Mouse (Mus musculus) kidney, postnatal 4 days (tissue): ENCODE measurements at regions not wholly inside any gene's neighbourhood (a gene's known extent, or its start where the extent isn't known, plus 50 kb on each side); places are given as distances from the start of the nearest gene placed in this dataset.
"Not testable (repeated sequence)": the region's sequence is repeated elsewhere in the genome, so short reads cannot be mapped to it uniquely, and the experiment has no call there.

Experiments
- DNase-seq, 2 experiments: peaks; one replicate each; pipeline ENCODE4 v3.0.0; 2021; ENCODE audit warnings: mixed read lengths in 2 of 2

DNA sequence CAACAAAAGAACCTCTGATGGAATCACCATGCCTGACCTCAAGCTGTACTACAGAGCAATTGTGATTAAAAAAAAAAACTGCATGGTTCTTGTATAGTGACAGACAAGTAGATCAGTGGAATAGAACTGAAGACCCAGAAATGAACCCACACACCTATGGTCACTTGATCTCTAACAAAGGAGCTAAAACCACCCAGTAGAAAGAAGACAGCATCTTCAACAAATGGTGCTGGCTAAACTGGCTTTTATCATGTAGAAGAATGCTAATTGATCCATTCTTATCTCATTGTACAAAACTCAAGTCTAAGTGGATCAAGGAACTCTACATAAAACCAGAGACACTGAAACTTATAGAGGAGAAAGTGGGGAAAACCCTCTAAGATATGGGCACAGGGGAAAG is 284.8 kb upstream of the Shh start:
- not testable (repeated sequence) for DNase-seq

DNA sequence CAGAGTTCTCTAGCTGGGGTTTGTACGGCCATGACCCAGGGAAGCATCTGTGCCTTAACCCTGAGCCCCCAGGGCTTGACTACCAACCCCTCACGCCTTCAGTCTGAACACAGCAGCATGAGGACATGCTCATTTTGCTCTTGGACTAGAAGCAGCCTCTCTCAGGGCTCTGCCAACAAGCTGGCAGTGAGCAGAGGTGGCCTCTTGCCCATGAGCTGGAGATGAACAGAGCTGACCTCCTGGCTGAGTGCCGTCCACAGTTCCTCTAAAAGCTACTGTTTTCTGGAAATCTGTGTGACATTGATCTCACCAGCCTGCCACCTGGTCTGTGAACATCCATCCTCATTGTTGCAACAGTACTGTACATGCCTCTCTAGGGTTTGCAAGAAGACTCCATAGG is 267.7 kb upstream of the Shh start:
- DNase-seq: no peak

- no peak for DNase-seq
Measured at GRCm38 (mm10) chr5:28722067-28722466, 255.0 kb upstream of the Shh start.

DNA sequence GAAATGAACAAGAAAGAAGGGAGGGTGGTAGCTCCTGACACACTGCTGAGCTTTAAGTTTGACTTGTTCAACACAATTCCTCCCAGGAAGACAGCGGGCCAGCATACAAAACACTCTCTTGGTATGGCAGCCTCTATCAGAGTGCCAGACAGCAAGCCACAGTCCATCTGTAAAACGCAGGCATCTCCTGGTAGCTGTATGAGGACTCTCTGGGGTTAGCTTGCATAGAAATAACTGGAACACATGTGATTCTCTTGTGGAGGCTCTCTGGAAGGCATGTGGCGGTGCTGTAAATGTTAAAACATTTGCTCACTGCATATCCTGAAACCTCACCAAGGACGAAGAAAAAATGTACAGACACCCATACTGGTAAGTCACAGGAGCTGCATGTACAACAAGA is 247.9 kb upstream of the Shh start:
- DNase-seq: no peak

GRCm38 (mm10) chr5:28710517-28710916 is 243.5 kb upstream of the Shh start:
- DNase-seq: no peak

DNA sequence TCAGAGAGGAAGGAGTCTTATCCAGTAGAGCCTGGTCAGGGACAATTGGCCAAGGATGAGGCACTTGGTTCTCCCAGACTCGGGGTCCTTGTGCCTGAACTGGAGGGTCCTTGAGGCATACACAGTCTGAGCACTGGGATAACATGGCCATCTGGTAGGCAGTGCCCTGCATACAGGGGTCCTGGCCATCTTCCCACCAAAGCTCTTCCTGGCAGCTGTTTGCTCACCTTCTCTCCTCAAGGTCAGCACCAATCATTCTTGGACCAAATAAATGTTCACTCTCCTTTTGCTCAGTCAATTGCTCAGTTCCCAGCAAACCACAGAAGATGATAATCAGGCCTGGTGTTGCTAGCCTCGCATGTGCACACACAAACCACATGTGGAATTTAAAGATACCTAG is 242.6 kb upstream of the Shh start:
- DNase-seq: no peak

GRCm38 (mm10) chr5:28704359-28704758 is 237.3 kb upstream of the Shh start:
- no peak for DNase-seq

GRCm38 (mm10) chr5:28696966-28697365 is 229.9 kb upstream of the Shh start:
- DNase-seq: no peak

DNA sequence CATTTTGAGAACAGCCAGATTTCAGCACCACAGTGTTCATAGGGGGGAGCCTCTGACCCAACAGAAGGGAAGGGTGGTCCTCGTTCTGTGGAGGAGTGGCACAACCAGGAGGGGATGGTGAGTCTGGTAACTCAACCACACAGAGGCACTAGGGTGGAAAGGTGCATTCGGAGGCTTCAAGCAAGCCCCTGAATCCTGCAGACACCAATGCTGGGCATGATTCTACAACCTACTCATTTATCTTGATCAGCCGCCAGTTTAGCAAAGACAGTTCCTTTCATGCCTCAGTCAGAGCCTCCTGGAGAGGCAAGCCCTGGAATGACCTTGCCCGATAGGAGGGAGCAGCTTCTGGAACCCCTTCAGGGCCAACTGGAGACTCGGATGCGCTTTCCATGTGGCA is 223.1 kb upstream of the Shh start:
- DNase-seq: no peak

DNA sequence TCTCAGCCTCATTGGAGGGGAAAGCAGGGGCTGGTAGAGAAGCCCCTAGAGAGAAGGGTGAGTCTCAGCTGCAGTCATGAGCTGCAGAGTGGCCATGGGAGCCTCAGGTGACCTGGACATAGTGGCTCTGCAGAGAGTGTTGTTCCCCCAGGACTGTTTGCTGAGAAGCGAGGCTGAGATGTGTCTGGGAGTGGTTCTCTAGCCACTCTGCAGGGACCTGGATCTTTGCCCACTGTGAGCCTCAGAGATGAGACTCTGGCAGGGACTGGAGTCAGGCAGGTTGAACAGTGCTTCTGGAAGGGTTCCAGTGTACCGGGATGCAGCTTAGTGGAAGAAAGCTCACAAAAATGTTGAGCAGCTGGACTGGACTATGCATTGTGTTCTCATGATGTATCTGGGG is 222.6 kb upstream of the Shh start:
- no peak for DNase-seq

- DNase-seq: no peak
Measured at GRCm38 (mm10) chr5:28689136-28689535, 222.1 kb upstream of the Shh start.

DNA sequence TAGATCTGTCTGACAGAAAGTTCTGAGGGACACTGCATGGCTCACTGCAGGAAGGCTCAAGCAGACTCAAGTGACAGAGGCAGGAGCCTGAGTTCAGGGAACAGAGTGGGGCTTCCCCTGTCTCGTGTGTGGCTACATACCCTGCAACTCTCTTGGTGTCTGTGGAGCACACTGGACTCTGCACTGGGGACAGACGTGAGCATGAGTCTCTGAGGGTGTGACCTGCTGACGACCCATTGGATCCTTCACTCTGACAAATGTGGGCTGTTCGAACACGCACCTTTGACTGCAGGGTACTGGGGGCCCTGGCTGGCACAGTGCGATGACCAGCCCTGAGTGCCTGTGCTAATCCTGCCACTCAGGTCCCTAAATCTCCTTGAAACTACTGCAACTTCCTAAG is 215.8 kb upstream of the Shh start:
- no peak for DNase-seq

- no peak for DNase-seq
Measured at GRCm38 (mm10) chr5:28680311-28680710, 213.3 kb upstream of the Shh start.

GRCm38 (mm10) chr5:28679761-28680160 is 212.7 kb upstream of the Shh start:
- DNase-seq: no peak

DNA sequence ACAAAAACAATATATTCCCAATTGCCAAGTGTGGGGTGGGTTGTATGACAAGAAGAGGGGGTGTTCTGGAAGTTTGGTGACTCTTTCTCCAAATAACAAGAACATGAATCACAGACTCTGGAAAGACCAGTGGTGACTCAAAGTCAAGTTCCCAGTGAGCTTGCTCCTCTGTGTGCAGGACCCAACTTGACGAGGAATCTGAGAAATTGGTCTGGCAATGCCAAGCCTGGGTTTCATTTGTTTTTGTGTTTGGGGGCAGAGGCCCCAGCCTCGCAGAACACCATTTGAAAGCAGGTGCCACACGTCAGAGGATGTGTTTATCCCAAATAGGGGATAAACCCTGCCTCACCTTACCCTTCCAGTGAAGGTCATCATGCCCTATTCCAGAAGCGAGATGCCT is 163.1 kb upstream of the Shh start:
- DNase-seq: no peak

DNA sequence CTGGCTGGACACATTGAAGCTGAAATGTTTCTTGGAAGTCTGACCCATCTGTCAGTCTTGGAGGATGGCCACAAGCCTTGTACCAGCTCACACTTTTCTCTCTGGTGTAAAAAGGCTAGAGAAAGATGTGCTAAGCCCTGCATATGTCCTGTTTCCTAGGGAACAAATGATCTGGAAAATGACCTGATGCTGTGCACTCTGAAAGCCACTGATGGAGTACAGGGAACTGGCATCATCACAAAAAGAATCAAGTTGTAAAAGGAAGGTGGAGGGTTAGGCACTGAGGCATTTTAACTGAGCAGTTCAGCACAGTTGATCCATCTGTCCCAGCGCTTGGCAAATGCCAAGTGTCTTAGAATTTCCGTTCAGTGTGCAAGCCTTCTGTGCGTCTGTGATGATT is 144.8 kb upstream of the Shh start:
- DNase-seq: no peak

GRCm38 (mm10) chr5:28596537-28597314 is 129.7 kb upstream of the Shh start:
- DNase-seq: no peak

- no peak for DNase-seq
Measured at GRCm38 (mm10) chr5:28571347-28571998, 104.4 kb upstream of the Shh start.

DNA sequence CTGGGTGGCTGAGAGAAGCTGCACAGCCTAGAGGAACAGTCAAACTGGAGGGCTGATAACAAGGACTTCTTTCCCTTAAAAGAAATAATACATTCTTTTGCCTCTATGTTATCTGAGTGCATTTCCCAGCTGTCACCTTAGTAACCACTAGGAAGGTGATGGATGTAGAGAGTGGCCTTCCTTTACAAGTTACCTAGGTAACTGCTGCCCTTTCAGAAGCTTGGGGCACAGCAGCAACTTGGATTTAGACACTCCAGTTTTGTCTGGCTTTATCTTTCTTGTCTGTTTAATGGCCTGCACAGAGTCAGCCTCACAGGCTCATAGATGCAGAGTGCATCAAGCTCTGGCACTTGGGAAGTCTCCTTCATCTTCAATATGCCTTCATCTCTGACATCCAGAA is 101.4 kb upstream of the Shh start:
- no peak for DNase-seq

DNA sequence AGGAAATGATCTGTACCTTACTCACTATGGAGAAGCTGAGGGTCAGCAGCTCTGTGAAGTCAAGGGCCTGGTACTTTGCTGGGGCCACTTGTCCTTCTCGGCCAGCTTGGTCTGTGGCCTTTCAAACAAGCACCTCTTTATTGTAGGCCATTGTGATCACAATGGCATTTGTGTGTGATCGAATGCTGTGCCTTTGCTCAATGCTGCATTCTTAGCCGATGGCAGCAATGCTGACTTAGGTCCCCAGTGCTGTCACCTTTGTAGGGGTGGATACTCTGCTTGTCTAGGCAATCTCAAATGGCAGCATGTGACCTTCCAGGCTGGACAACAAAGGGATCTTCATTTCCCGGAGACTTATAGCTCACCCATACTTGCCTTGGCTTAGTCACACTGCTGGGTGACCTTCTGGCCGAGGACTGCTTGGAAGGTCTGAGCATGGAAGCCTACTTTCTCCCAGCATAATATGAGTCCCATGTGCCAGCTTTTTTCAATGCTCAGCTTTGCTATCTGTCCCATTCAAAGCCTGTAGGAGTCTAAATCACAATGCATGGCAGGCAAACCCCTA is 100.4 kb upstream of the Shh start:
- no peak for DNase-seq

GRCm38 (mm10) chr5:28563401-28563800 is 96.3 kb upstream of the Shh start:
- DNase-seq: peak in 1 of 2 experiments; percentile 1

- no peak for DNase-seq
Measured at GRCm38 (mm10) chr5:28562917-28563316, 95.9 kb upstream of the Shh start.

DNA sequence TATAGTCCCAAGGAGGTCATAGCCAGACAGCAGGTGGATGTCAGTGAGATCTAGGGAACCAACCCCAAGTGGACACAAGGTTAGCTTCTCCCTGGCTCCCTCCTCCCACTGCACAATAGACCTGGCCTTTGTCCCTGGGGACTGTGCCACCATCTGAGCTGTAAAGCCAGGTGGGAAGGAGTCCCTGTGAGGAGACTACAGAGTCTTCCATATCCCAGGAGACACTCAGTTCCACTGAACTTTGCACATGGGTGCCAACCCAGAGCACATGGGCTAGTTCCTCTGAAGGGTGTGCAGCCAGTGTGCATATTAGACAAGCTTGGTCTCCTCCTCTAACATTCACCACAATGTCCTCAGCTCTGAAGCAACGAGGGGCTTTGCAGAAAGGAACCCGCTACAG is 86.5 kb upstream of the Shh start:
- DNase-seq: no peak

GRCm38 (mm10) chr5:28530202-28530855 is 63.3 kb upstream of the Shh start:
- peak; percentile 63 to 70 for DNase-seq
